Mouse (Mus musculus) neural tube, embryonic 14.5 days (tissue): ENCODE measurements at regions not wholly inside any gene's neighbourhood (a gene's known extent, or its start where the extent isn't known, plus 50 kb on each side); places are given as distances from the start of the nearest gene placed in this dataset.

Experiments
- ATAC-seq: fragments of 200-750 bp; cut with Nextera tagmentation; 2 replicates; pipeline ENCODE4 v1.8.0; 2017; ENCODE audit warnings: low read depth, mild to moderate bottlenecking, moderate TSS enrichment, moderate library complexity
- H3K27ac ChIP-seq: fragments of 300-500 bp; sonication (generic); 2 replicates; pipeline ENCODE4 v1.5.1; 2014; ENCODE audit warnings: low read depth, mild to moderate bottlenecking, control low read depth, low read length, moderate library complexity, mixed read lengths
- H3K27me3 ChIP-seq: fragments of 300-500 bp; sonication (generic); 2 replicates; pipeline ENCODE4 v1.6.1; 2014; ENCODE audit warnings: low read length; ENCODE audit not compliant: control insufficient read depth, insufficient read depth
- H3K36me3 ChIP-seq: fragments of 300-500 bp; sonication (generic); 2 replicates; pipeline ENCODE4 v1.6.1; 2014; ENCODE audit warnings: low read length, mixed read lengths; ENCODE audit not compliant: control insufficient read depth, insufficient read depth
- H3K4me1 ChIP-seq: fragments of 300-500 bp; sonication (generic); 2 replicates; pipeline ENCODE4 v1.6.1; 2014; ENCODE audit warnings: low read length; ENCODE audit not compliant: control insufficient read depth, insufficient read depth
- H3K4me2 ChIP-seq: fragments of 300-500 bp; sonication (generic); 2 replicates; pipeline ENCODE4 v1.6.1; 2014; ENCODE audit warnings: mild to moderate bottlenecking, low read depth, low read length, control low read depth
- H3K4me3 ChIP-seq: fragments of 300-500 bp; sonication (generic); 2 replicates; pipeline ENCODE4 v1.5.1; 2014; ENCODE audit warnings: low read depth, low read length, control low read depth, mixed read lengths
- H3K9ac ChIP-seq: fragments of 300-500 bp; sonication (generic); replicated peaks from 2 replicates; pipeline ENCODE4 v1.6.1; 2014; ENCODE audit warnings: low read depth, mild to moderate bottlenecking, control low read depth, low read length, mixed read lengths
- H3K9me3 ChIP-seq: fragments of 300-500 bp; sonication (generic); 2 replicates; pipeline ENCODE4 v1.6.1; 2016; ENCODE audit warnings: low read length; ENCODE audit not compliant: control insufficient read depth
- WGBS: fragments of 180-500 bp; shearing (Covaris S2); extraction: QIAGEN DNeasy Blood & Tissue Kit; methylation state at CpG from one replicate; pipeline ENCODE4 v1.1.7; 2014; 5-methylcytosine and 5-hydroxymethylcytosine counted together

GRCm38 (mm10) chr7:129966771-129967170, 375.1 kb downstream of the Wdr11 start:
- H3K9me3 ChIP-seq, result no peaks in the 10 kb centered on the region
- H3K4me3 ChIP-seq, result no peak overlapping the region
- no peaks in the 10 kb centered on the region for H3K36me3 ChIP-seq
- no peak overlapping the region for H3K4me2 ChIP-seq
- no peak overlapping the region for H3K9ac ChIP-seq
- H3K4me1 ChIP-seq, result no peaks in the 10 kb centered on the region; the same call in 1 of the 2 replicates
- WGBS, result 91% methylated on average over 2 of the region's 2 CpGs
- H3K27ac ChIP-seq, result no peak overlapping the region
- ATAC-seq, result no peak
- no peaks in the 10 kb centered on the region for H3K27me3 ChIP-seq

- Histone ChIP-seq H3K4me1 (no peaks in the 10 kb centered on the region), H3K4me2 (no peak overlapping the region), H3K9ac (no peak overlapping the region), H3K36me3 (no peaks in the 10 kb centered on the region), H3K9me3 (no peaks in the 10 kb centered on the region), H3K27ac (no peak overlapping the region), H3K4me3 (no peak overlapping the region), H3K27me3 (no peaks in the 10 kb centered on the region)
- ATAC-seq, result no peak
- 97% methylated on average over 1 of the region's 1 CpGs for WGBS
Observed at GRCm38 (mm10) chr7:129970201-129970600, 378.5 kb downstream of the Wdr11 start.

GRCm38 (mm10) chr7:129974206-129974605, 382.5 kb downstream of the Wdr11 start:
- Histone ChIP-seq H3K9ac (no peak overlapping the region), H3K4me1 (no peaks in the 10 kb centered on the region), H3K4me2 (no peak overlapping the region), H3K9me3 (no peaks in the 10 kb centered on the region), H3K27me3 (no peaks in the 10 kb centered on the region), H3K27ac (no peak overlapping the region), H3K36me3 (no peaks in the 10 kb centered on the region), H3K4me3 (no peak overlapping the region)
- ATAC-seq, result no peak
- WGBS, result 79% methylated on average over 9 of the region's 9 CpGs

DNA sequence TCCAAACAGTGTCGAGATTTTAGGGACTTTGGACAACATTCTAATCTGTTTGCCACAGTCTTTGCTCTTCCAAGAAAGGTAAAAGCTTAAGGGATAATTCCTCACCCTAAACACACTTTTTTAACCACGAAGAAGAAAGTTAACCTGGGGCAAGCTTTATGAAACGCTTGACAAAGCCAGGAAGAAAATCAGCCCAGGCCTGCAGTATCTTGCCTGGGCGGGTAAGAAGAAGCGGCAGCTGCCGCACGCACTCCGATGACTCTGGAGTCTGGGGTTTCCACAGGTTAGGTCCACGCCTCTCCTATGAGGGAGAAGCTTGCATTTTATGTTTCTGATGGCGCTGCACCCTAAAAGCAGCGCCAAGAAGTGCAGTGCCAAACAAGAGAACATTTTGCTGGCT, 383.2 kb downstream of the Wdr11 start:
- H3K27me3 ChIP-seq, result no peaks in the 10 kb centered on the region
- no peak for ATAC-seq
- H3K4me3 ChIP-seq, result no peak overlapping the region
- H3K9ac ChIP-seq, result no peak overlapping the region
- no peak overlapping the region for H3K27ac ChIP-seq
- no peaks in the 10 kb centered on the region for H3K36me3 ChIP-seq
- no peaks in the 10 kb centered on the region for H3K4me1 ChIP-seq
- no peak overlapping the region for H3K4me2 ChIP-seq
- H3K9me3 ChIP-seq, result no peaks in the 10 kb centered on the region
- WGBS, result 88% methylated on average over 11 of the region's 11 CpGs

- Histone ChIP-seq H3K4me1 (no peaks in the 10 kb centered on the region), H3K27me3 (no peaks in the 10 kb centered on the region), H3K4me3 (no peak overlapping the region), H3K9ac (no peak overlapping the region), H3K36me3 (no peaks in the 10 kb centered on the region), H3K9me3 (no peaks in the 10 kb centered on the region), H3K27ac (no peak overlapping the region), H3K4me2 (no peak overlapping the region)
- WGBS, result 93% methylated on average over 21 of the region's 21 CpGs
- no peak for ATAC-seq
Observed at GRCm38 (mm10) chr7:129975781-129976514, 384.3 kb downstream of the Wdr11 start.

DNA sequence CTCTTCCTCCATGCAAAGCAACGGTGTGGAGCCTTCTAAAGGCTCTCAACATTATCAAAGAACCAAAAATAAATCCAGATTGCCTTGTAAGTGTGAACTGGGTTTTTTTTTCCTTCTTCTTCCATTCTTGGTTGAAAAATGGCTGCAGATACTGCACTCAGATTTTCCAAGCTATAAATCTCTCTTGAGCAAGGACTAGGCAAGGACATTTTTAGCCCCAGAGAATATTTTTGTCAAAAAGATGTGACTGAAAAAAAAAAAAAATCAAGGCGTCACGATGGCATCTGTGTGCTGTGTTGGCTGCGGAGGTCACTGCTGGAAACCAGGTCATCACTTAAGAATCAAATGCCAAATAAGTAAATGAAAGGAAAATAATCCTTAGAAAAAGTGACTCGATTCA, 386.9 kb downstream of the Wdr11 start:
- H3K9ac ChIP-seq, result no peak overlapping the region
- no peak for ATAC-seq
- no peaks in the 10 kb centered on the region for H3K27me3 ChIP-seq
- no peaks in the 10 kb centered on the region for H3K4me1 ChIP-seq
- H3K36me3 ChIP-seq, result no peaks in the 10 kb centered on the region
- H3K4me3 ChIP-seq, result no peak overlapping the region
- no peak overlapping the region for H3K27ac ChIP-seq
- WGBS, result 83% methylated on average over 5 of the region's 5 CpGs
- no peak overlapping the region for H3K4me2 ChIP-seq
- no peaks in the 10 kb centered on the region for H3K9me3 ChIP-seq

DNA sequence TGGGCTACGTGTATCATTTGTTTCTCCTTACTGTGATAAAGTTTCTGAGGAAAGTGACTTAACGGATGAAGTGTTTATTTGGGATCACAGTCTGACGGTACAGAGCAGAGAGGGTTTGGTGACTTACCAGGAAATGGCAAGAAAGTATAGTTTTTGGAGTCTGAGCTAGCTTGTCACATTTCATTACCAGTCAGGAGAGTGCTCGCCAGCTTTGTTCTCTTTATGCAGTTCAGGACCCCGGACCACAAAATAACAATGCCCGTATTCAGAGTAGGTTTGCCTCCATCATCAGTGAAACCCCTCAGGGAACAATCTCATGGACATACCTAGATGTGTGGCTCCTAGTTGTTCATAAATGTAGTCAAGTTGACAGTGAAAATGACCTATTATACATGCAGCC, 387.7 kb downstream of the Wdr11 start:
- Histone ChIP-seq H3K36me3 (no peaks in the 10 kb centered on the region), H3K27ac (no peak overlapping the region), H3K4me3 (no peak overlapping the region), H3K9ac (no peak overlapping the region), H3K4me2 (no peak overlapping the region), H3K27me3 (no peaks in the 10 kb centered on the region), H3K4me1 (no peaks in the 10 kb centered on the region), H3K9me3 (no peaks in the 10 kb centered on the region)
- no peak for ATAC-seq
- WGBS, result 70% methylated on average over 6 of the region's 6 CpGs

DNA sequence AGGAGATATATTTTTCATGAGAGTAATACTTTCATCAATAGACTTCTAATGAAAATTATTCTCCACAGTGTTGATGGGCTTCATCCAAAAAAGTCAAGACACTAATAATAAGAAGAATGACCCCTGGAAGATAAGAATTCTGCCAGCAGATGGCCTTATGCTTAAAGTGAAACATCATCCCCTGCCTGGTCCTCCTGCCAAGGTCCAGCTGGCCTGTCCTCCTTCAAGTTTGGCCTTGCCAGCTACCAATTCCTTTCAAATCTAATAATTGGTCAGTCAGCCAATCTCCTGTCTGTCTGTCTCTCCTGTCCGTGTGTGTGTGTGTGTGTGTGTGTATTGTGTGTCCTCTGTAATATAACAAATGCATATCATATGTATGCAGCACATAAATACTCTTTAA, 388.8 kb downstream of the Wdr11 start:
- H3K36me3 ChIP-seq, result no peaks in the 10 kb centered on the region
- ATAC-seq, result no peak
- no peaks in the 10 kb centered on the region for H3K9me3 ChIP-seq
- H3K9ac ChIP-seq, result no peak overlapping the region
- H3K4me3 ChIP-seq, result no peak overlapping the region
- H3K4me1 ChIP-seq, result no peaks in the 10 kb centered on the region
- no peak overlapping the region for H3K4me2 ChIP-seq
- no peaks in the 10 kb centered on the region for H3K27me3 ChIP-seq
- no peak overlapping the region for H3K27ac ChIP-seq
- 89% methylated on average over 1 of the region's 1 CpGs for WGBS

DNA sequence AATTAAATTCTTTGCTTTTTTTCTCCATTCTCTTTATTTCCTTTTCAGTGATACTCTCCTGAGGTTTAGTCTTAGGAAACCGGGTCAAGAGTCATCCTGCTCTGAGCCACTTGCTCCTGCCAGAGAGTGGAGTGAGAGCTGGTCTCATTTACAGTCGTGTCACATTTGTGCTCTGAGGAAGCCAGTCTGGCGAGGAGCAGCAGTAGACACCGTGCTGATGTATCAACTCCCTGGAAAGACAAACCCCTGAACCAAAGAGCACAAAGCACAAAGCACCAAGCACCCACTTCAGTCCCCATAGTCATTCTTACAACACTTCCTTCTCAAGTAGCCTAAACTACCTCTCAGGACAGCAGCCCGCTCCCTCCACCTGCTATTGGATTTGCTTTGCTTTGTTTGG, 390.7 kb downstream of the Wdr11 start:
- no peak overlapping the region for H3K9ac ChIP-seq
- WGBS, result 43% methylated on average over 5 of the region's 5 CpGs
- ATAC-seq, result no peak

More for the DNA sequence above, 390.7 kb downstream of the Wdr11 start:
- Histone ChIP-seq H3K36me3 (no peaks in the 10 kb centered on the region), H3K9me3 (no peaks in the 10 kb centered on the region), H3K27ac (no peak overlapping the region), H3K4me1 (no peaks in the 10 kb centered on the region), H3K4me3 (no peak overlapping the region), H3K4me2 (no peak overlapping the region), H3K27me3 (no peaks in the 10 kb centered on the region)
